Mouse (Mus musculus): ENCODE measurements at regions not wholly inside any gene's neighbourhood (a gene's known extent, or its start where the extent isn't known, plus 50 kb on each side); places are given as distances from the start of the nearest gene placed in this dataset.
A peak's percentile ranks its signal among the peaks of the same experiment; 100 is the strongest.
"Not testable (repeated sequence)": the region's sequence is repeated elsewhere in the genome, so short reads cannot be mapped to it uniquely, and the experiment has no call there.

DNA sequence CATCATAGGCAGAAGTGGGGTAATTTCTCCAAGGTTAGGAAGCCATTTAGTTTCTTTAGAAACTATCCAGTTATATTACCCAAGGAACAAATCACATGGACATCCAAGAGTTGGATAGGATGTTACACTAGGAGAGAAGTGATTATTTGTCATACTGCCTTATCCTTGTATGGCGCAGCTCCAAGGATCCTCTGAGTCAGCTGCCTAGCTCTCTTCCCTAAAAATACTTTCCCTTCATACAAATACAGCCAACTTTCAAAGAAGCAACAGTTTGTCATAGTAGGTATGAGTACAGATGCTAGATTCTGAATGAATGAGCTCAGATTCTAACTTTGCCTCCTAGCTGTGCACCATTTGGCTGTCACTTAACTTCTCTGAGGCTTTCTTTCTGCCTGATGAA, 492.9 kb upstream of the Gm9747 start:
- H3K9me3 ChIP-seq, result no peaks in the 10 kb centered on the region
- no peaks in the 10 kb centered on the region for H3K27me3 ChIP-seq (ENCODE audit: poor library complexity, severe bottlenecking)
- no peaks in the 10 kb centered on the region for H3K36me3 ChIP-seq (replicated peaks)
- DNase-seq (ENCODE audit: extremely low spot score, low spot score), result no peak
- WGBS, result 95% methylated on average over 1 of the region's 1 CpGs
- peaks cover 29% of the 10 kb centered on the region for H3K4me1 ChIP-seq
- H3K27ac ChIP-seq, result no peak overlapping the region
- H3K4me3 ChIP-seq, result no peak overlapping the region

DNA sequence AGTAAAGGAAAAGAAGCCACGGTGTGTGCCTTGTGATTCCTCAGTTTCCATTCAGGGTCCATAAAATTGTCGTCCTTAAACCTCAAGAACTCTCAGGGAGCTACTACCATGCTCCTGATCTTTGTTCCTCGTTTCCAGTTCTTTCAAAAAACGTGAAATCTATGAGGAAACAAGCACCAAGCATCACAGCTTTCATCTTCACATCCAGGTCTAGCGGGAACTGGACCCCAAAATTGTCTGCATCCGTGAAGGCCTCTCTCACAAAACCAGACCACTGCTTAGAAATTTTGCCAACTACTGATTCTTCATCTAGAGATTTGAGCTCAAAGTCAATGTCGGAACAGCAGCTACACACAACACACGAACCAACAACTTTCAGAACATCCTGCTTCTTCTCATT, 491.0 kb upstream of the Gm9747 start:
- not testable (repeated sequence) for H3K4me3 ChIP-seq; H3K27me3 ChIP-seq (ENCODE audit: poor library complexity, severe bottlenecking); H3K27ac ChIP-seq; DNase-seq (ENCODE audit: extremely low spot score, low spot score); H3K36me3 ChIP-seq (replicated peaks); H3K9me3 ChIP-seq
- H3K4me1 ChIP-seq, result peaks cover 38% of the 10 kb centered on the region
- WGBS, result 90% methylated on average over 8 of the region's 8 CpGs

DNA sequence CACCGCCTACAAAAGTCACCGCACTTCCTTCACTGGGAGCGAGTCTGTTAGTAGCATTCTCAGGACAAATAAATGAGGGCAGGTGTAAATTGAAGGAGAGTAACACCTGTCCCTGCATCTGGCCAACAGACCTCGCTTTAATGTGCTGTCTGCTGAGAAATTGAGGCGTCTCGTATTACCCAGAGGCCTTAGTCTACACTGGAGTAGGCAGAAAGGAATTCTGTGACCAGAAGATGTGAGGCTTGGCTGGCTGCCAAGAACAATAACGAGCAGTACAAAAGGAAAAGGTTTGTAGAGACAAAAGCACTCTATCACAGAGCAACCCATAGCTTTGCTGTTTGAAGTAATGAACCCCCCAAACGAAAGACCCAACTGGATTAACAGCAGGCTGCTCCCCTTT, 488.4 kb upstream of the Gm9747 start:
- DNase-seq (ENCODE audit: extremely low spot score, low spot score), result peak; percentile 63
- H3K27ac ChIP-seq, result peak overlapping the region; percentile 80
- H3K9me3 ChIP-seq, result no peaks in the 10 kb centered on the region
- no peaks in the 10 kb centered on the region for H3K27me3 ChIP-seq (ENCODE audit: poor library complexity, severe bottlenecking)
- no peaks in the 10 kb centered on the region for H3K36me3 ChIP-seq (replicated peaks)
- peaks cover 21% of the 10 kb centered on the region for H3K4me1 ChIP-seq
- H3K4me3 ChIP-seq, result no peak overlapping the region
- 49% methylated on average over 8 of the region's 8 CpGs for WGBS

DNA sequence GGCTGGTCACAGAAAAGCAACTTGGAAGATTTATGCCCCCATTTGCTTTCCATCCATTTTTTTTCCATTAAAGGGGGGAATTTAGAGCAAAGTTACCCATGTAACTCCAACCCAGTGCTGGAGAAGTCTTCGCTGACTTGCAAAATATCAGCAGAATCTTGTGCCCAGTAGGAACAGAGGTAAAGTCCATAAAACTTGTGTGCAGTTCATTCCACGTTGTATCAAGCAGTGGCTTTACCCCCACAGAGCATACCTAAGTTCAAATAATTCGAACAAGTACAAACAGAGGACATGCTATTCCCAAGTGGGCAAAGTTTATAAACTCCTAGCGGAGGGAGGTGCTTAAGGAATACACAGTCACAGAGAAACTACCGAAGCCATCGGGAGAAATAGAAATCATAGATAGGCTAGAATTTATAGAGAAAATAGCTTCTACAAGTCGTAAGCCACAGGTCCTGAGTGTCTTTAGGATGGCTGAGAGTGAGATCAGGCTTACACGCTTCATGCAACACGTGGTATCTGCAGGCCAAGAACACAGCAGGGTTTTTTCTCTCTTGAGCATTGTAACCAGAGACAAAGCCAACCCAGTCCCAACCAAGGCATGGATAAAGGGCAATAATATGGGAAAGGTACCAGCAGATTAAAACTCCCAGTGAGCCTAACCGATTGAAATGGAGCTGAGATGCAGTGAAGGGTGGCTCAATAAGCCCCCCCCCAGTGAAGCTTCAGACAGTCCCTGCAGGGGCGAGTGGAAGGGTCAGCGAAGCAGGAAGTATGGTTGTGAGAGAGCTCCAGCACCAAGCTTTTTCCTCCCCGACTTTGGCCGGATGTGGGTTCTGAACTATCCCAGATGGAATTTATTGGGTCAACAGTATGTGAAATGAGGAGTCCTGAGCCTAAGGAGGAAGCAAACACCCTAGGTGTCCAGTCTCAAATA, 487.6 kb upstream of the Gm9747 start:
- H3K27me3 ChIP-seq (ENCODE audit: poor library complexity, severe bottlenecking), result no peaks in the 10 kb centered on the region
- no peaks in the 10 kb centered on the region for H3K36me3 ChIP-seq (replicated peaks)
- peaks cover 20% of the 10 kb centered on the region for H3K4me1 ChIP-seq
- H3K4me3 ChIP-seq, result no peak overlapping the region
- 73% methylated on average over 14 of the region's 14 CpGs for WGBS
- H3K27ac ChIP-seq, result peak overlapping the region; percentile 80
- no peak for DNase-seq (ENCODE audit: extremely low spot score, low spot score)
- H3K9me3 ChIP-seq, result no peaks in the 10 kb centered on the region

DNA sequence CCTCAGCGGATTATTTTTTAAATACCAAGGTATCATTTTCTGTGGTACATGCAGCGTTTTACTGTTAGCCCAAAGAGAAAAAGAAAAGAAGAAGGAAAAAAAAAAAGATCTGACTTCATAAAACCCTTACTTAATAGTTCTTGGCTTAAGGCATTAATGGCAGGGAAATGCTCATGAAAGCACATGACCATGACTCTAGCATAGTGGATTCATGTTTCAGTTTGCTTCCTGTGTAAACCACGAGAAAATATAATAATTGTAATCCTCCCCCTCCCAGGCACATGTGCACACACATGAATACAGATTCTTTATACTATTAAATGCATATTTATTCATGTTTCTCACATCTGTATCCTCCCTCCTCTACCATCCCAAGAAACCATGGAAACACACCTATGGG, 486.9 kb upstream of the Gm9747 start:
- DNase-seq (ENCODE audit: extremely low spot score, low spot score), result no peak
- Histone ChIP-seq H3K27me3 (ENCODE audit: poor library complexity, severe bottlenecking) (no peaks in the 10 kb centered on the region), H3K27ac (peak overlapping the region; percentile 32; the same call in 1 of the 2 replicates), H3K9me3 (no peaks in the 10 kb centered on the region), H3K4me3 (no peak overlapping the region), H3K4me1 (peaks cover 20% of the 10 kb centered on the region), H3K36me3 (replicated peaks) (no peaks in the 10 kb centered on the region)
- WGBS, result 89% methylated on average over 3 of the region's 3 CpGs

DNA sequence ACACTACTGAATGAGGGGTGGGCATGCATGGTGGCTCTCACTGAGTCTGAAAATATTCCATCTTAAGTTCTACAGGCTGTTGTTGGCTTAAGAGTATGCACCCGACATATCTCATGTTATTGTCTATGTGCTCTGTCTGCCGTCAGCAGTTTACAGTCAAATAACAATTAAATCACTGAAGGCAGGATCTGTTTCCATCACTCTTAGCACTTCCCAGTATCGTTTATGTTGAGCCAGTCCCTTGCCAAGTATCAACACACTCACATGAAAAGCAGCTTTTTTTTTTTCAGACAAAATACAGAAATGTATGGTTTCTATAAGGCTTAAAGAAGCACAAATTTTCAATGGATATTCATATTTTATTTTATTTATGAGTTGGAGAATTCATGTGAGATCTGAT, 485.9 kb upstream of the Gm9747 start:
- no peaks in the 10 kb centered on the region for H3K36me3 ChIP-seq (replicated peaks)
- H3K4me1 ChIP-seq, result peaks cover 20% of the 10 kb centered on the region
- 90% methylated on average over 3 of the region's 3 CpGs for WGBS
- no peak for DNase-seq (ENCODE audit: extremely low spot score, low spot score)
- 0 out of 2 replicates have a peak overlapping the region, but pooled peaks have one; percentile 32 for H3K27ac ChIP-seq
- H3K27me3 ChIP-seq (ENCODE audit: poor library complexity, severe bottlenecking), result no peaks in the 10 kb centered on the region
- no peak overlapping the region for H3K4me3 ChIP-seq
- H3K9me3 ChIP-seq, result no peaks in the 10 kb centered on the region

DNA sequence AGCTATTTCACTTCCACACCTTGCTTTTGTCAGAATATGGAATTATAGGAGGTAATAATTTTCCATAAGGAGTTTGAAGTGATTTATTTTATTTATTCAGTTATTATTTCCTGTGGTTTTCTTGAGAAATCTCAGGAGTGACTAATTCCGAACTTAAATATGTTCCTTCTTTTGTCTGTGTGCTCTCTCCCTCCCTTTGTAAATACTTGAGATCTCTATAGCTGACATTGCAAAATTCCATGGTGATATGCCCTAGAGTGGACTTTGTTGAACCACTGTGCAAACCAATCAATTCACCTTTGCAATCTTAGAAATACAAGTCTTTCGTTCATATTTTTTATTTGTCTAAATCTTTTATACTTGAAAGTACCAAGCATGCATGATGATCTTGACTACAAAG, 478.8 kb upstream of the Gm9747 start:
- H3K4me3 ChIP-seq, result no peak overlapping the region
- DNase-seq (ENCODE audit: extremely low spot score, low spot score), result no peak
- no peaks in the 10 kb centered on the region for H3K36me3 ChIP-seq (replicated peaks)
- H3K27me3 ChIP-seq (ENCODE audit: poor library complexity, severe bottlenecking), result no peaks in the 10 kb centered on the region
- no peaks in the 10 kb centered on the region for H3K9me3 ChIP-seq
- WGBS, result 87% methylated on average over 2 of the region's 2 CpGs
- H3K4me1 ChIP-seq, result no peaks in the 10 kb centered on the region
- no peak overlapping the region for H3K27ac ChIP-seq

DNA sequence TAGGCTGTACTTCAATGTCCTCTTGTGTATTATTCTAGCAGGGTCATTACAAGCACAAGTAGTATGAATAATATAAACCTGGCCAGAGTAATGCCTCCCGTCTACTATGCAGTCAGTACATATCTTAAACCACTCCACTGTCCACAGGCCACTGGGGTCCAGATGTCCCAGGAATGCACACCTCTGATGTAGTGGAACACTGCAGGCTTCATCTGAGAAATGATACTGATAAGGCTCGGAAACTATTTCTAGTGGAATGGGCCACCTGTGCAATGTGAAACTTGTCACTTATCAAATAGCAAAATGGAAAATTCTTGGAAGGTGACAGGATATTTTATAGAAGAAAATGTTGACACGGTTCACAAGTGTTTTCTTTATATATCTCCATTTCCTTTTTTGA, 477.6 kb upstream of the Gm9747 start:
- H3K4me3 ChIP-seq, result no peak overlapping the region
- DNase-seq (ENCODE audit: extremely low spot score, low spot score), result no peak
- no peaks in the 10 kb centered on the region for H3K9me3 ChIP-seq
- H3K27me3 ChIP-seq (ENCODE audit: poor library complexity, severe bottlenecking), result no peaks in the 10 kb centered on the region
- no peak overlapping the region for H3K27ac ChIP-seq
- 0 out of 2 replicates have a peak, but pooled peaks cover 4% of the 10 kb centered on the region for H3K4me1 ChIP-seq
- WGBS, result 94% methylated on average over 3 of the region's 3 CpGs
- no peaks in the 10 kb centered on the region for H3K36me3 ChIP-seq (replicated peaks)

DNA sequence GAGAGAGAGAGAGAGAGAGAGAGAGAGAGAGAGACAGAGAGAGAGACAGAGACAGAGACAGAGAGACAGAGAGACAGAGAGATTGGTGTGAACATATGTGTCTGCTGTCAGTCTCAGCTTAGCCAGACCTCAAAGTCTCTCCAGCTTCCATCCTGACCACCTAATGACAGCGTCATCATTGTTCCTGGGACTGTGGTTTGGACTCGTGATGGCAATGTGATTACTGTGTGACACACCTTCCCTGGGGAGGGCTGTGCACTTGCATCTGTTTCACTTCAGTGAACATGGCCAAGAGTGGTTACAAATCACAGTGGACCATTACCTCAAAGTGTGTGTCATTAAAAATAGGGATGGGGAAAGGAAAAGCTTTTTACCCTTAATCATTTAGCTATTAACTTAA, 477.2 kb upstream of the Gm9747 start:
- H3K4me3 ChIP-seq, result no peak overlapping the region
- WGBS, result 84% methylated on average over 2 of the region's 2 CpGs

DNA sequence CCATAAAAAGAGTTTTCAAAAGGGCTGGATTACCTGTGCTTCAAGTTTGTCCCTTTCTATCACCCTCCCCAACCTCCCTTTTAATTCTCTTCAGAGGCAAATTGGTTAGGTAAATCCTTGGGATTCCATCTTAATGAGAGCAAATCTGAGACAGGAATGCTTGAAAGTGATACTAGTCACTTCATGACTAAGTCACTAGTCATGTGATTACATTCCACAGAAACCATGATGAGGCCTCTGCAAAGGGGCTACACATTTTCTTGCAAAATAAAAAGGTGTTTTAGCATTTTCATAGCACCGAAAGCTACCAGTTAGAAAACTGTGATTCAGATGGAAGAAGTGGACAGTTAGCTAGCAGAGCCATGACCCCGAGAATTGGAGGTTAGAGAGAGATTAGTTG, 473.0 kb upstream of the Gm9747 start:
- Histone ChIP-seq H3K4me3 (no peak overlapping the region), H3K4me1 (0 out of 2 replicates have a peak, but pooled peaks cover 4% of the 10 kb centered on the region), H3K36me3 (replicated peaks) (no peaks in the 10 kb centered on the region), H3K27me3 (ENCODE audit: poor library complexity, severe bottlenecking) (no peaks in the 10 kb centered on the region), H3K9me3 (no peaks in the 10 kb centered on the region), H3K27ac (no peak overlapping the region)
- DNase-seq (ENCODE audit: extremely low spot score, low spot score), result no peak
- WGBS, result 90% methylated on average over 2 of the region's 2 CpGs

More for the DNA sequence above, 477.2 kb upstream of the Gm9747 start:
- H3K4me1 ChIP-seq, result 0 out of 2 replicates have a peak, but pooled peaks cover 4% of the 10 kb centered on the region
- no peak for DNase-seq (ENCODE audit: extremely low spot score, low spot score)
- no peaks in the 10 kb centered on the region for H3K27me3 ChIP-seq (ENCODE audit: poor library complexity, severe bottlenecking)
- no peak overlapping the region for H3K27ac ChIP-seq
- no peaks in the 10 kb centered on the region for H3K36me3 ChIP-seq (replicated peaks)
- no peaks in the 10 kb centered on the region for H3K9me3 ChIP-seq

DNA sequence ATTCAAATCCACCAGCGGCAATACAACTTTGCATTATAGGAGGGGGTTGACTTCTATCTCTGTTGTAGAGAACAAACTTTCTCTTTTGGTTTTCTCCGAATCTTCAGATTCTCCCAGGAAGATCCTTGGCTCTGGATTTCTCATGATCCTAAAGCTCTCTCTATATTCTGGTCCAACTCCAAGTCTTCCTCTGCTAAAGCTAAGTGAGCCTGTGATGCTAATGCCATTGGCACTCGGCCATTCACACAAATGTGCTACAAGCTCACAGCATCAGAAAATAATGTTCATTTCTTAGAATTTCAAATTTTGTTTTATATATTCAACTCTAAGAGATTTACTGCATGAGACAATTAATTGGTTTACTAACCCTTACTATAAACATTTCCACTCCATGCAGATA, 461.2 kb upstream of the Gm9747 start:
- H3K27ac ChIP-seq, result no peak overlapping the region

DNA sequence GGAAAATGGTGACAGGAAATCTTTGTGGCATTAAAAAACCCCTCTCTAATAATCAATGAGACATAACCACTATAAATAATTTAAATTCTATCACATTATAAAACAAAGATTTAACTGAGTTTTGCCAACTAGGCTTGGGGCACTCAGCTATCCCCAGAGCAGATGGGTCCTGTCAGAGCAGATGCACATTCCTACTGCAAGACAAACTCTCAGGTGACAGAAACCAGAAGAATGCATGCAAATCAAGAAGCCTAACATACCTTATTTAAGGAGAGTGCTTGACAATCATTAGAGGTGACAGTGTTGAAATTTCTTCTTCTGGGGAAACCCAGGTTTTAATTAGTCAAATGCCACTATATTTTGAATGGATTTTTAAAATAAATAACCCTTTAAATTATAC, 452.3 kb upstream of the Gm9747 start:
- no peaks in the 10 kb centered on the region for H3K9me3 ChIP-seq
- no peak for DNase-seq (ENCODE audit: extremely low spot score, low spot score)
- H3K4me3 ChIP-seq, result no peak overlapping the region
- no peaks in the 10 kb centered on the region for H3K4me1 ChIP-seq
- H3K36me3 ChIP-seq (replicated peaks), result no peaks in the 10 kb centered on the region
- H3K27ac ChIP-seq, result no peak overlapping the region
- H3K27me3 ChIP-seq (ENCODE audit: poor library complexity, severe bottlenecking), result no peaks in the 10 kb centered on the region

More for the DNA sequence above, 461.2 kb upstream of the Gm9747 start:
- Histone ChIP-seq H3K27me3 (ENCODE audit: poor library complexity, severe bottlenecking) (no peaks in the 10 kb centered on the region), H3K4me3 (no peak overlapping the region), H3K36me3 (replicated peaks) (no peaks in the 10 kb centered on the region), H3K9me3 (no peaks in the 10 kb centered on the region), H3K4me1 (no peaks in the 10 kb centered on the region)
- 98% methylated on average over 3 of the region's 3 CpGs for WGBS
- DNase-seq (ENCODE audit: extremely low spot score, low spot score), result no peak

DNA sequence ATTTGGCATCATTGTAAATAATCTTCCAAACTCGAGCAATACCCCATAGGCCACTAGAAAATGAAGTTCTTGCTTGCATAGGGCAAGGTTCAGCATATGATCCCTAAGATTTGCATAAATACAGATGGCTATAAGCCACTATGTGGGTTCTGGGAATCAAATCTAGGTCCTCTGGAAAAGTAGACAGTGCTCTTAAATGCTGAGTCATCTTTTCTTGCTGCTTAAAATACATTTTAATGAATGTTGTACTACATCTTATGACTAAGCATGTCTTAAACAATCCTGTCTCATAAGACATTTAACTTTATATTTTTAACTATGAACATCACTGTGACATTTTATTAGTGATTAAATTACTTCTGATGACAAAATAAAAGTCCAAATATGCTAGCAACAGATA, 448.6 kb upstream of the Gm9747 start:
- H3K27me3 ChIP-seq (ENCODE audit: poor library complexity, severe bottlenecking), result no peaks in the 10 kb centered on the region
- H3K4me1 ChIP-seq, result no peaks in the 10 kb centered on the region
- no peak for DNase-seq (ENCODE audit: extremely low spot score, low spot score)
- H3K36me3 ChIP-seq (replicated peaks), result no peaks in the 10 kb centered on the region
- WGBS, result 72% methylated on average over 1 of the region's 1 CpGs
- H3K9me3 ChIP-seq, result no peaks in the 10 kb centered on the region
- H3K4me3 ChIP-seq, result no peak overlapping the region
- H3K27ac ChIP-seq, result no peak overlapping the region
